Mouse (Mus musculus): ENCODE measurements around the gene Dntt. TPM values are rescaled to one million over a fixed set of nuclear protein-coding genes. Genes with fewer than 3 reads are reported as not detected.

Gene Dntt
- total and polyA plus RNA-seq, 2 experiments from 2014 or later: not detected

- no peaks in the 10 kb centered on the region for H3K9me3 ChIP-seq (replicated peaks; ENCODE audit: control insufficient read depth, low read length)
- peak overlapping the region; percentile 7; the same call in 1 of the 2 replicates for H3K4me3 ChIP-seq (ENCODE audit: low read depth, low read length)
- H3K27ac ChIP-seq (ENCODE audit: low read depth): no peak overlapping the region
- H3K4me1 ChIP-seq (ENCODE audit: control insufficient read depth, insufficient read depth): no peaks in the 10 kb centered on the region
- 53% methylated on average over 11 of the region's 11 CpGs for WGBS
- TF ChIP-seq CTCF (IDR thresholded peaks at IDR 0.05; ENCODE audit: low read depth): no peak
- no peak for TF ChIP-seq EP300 (IDR thresholded peaks at IDR 0.05; ENCODE audit: low read depth)
- no peak overlapping the region for H3K9ac ChIP-seq (replicated peaks; ENCODE audit: low read depth, low read length)
- H3K36me3 ChIP-seq (replicated peaks; ENCODE audit: control insufficient read depth, insufficient read depth, low read length): no peaks in the 10 kb centered on the region
- H3K4me2 ChIP-seq (ENCODE audit: low read depth, low read length): peak overlapping the region; percentile 15; the same call in 1 of the 2 replicates
- DNase-seq (ENCODE audit: low spot score) (peak; percentile 5), ATAC-seq (ENCODE audit: insufficient read depth, low read depth) (peak; percentile 53; the same call in 1 of the 2 replicates)
- no peaks in the 10 kb centered on the region for H3K27me3 ChIP-seq (ENCODE audit: control insufficient read depth, insufficient read depth, low read length)
Measured at GRCm38 (mm10) chr19:41031009-41031408, 1.9 kb downstream of the Dntt start.

DNA sequence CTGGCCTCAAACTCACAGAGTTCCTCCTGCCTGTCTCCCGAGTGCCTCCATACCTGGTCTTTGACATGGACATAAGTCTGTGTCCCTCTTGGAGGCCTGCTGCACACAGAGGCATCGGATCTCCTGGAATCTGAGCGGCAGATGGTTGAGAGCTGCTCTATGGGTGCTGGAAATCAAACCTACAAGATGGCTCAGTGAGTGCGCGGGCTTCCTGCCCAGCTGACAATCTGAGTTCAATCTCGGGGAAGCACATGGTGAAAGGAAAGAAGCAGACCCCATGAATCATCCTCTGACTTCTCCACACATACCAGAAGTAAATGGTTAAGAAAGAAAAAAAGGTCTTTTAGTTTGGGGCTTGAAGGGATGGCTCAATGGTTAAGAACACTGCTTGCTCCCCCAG, 2.8 kb downstream of the Dntt start:
- H3K27me3 ChIP-seq (ENCODE audit: control insufficient read depth, insufficient read depth, low read length): no peaks in the 10 kb centered on the region
- ATAC-seq (ENCODE audit: insufficient read depth, low read depth) (no peak), DNase-seq (ENCODE audit: low spot score) (no peak)
- H3K9me3 ChIP-seq (replicated peaks; ENCODE audit: control insufficient read depth, low read length): no peaks in the 10 kb centered on the region
- no peaks in the 10 kb centered on the region for H3K36me3 ChIP-seq (replicated peaks; ENCODE audit: control insufficient read depth, insufficient read depth, low read length)
- 67% methylated on average over 6 of the region's 6 CpGs for WGBS
- no peak overlapping the region for H3K4me3 ChIP-seq (ENCODE audit: low read depth, low read length)
- H3K9ac ChIP-seq (replicated peaks; ENCODE audit: low read depth, low read length): no peak overlapping the region
- no peak overlapping the region for H3K27ac ChIP-seq (ENCODE audit: low read depth)
- H3K4me2 ChIP-seq (ENCODE audit: low read depth, low read length): no peak overlapping the region
- no peak for TF ChIP-seq CTCF (IDR thresholded peaks at IDR 0.05; ENCODE audit: low read depth)
- TF ChIP-seq EP300 (IDR thresholded peaks at IDR 0.05; ENCODE audit: low read depth): no peak
- no peaks in the 10 kb centered on the region for H3K4me1 ChIP-seq (ENCODE audit: control insufficient read depth, insufficient read depth)

DNA sequence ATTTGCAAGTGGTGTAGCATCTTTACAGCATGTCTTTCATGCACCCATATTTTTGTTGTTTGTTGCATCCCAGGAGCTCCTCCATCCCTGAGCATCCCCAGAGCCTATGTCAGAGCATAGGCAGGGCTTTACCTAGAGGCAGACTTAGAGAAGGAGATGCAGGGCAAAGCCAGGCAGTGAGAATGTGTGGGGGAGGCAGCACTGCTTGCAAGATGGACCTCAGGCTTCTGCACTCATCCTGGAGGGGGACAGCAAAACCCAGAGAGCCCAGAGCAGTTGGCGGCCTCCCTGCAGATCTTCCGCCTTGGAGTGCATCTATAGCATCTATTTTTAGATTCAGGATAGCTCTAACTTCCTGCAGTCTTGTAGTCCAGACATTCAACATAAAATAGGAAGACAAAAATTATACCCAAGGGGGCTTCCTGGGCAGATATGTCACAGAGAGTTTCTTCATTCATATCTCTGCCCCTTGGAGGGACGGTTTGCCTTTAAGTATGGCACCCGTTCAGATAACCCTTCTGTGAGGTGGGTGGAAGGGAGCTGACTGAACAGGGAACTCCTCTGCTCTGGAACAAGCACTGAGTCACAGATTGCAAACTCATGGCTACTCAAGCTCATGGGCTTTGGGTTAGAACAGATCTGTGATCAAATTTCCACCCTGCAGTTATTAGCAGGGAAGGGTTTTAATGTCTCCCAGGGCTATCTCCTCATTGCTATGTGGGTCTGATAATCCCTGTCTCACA, 6.9 kb downstream of the Dntt start:
- H3K9me3 ChIP-seq (replicated peaks; ENCODE audit: control insufficient read depth, low read length): no peaks in the 10 kb centered on the region
- no peaks in the 10 kb centered on the region for H3K36me3 ChIP-seq (replicated peaks; ENCODE audit: control insufficient read depth, insufficient read depth, low read length)
- no peak overlapping the region for H3K27ac ChIP-seq (ENCODE audit: low read depth)
- DNase-seq (ENCODE audit: low spot score) (no peak), ATAC-seq (ENCODE audit: insufficient read depth, low read depth) (no peak)
- no peak overlapping the region for H3K4me2 ChIP-seq (ENCODE audit: low read depth, low read length)
- no peak overlapping the region for H3K4me3 ChIP-seq (ENCODE audit: low read depth, low read length)
- no peaks in the 10 kb centered on the region for H3K27me3 ChIP-seq (ENCODE audit: control insufficient read depth, insufficient read depth, low read length)
- 17% methylated on average over 4 of the region's 4 CpGs for WGBS
- TF ChIP-seq EP300 (IDR thresholded peaks at IDR 0.05; ENCODE audit: low read depth) (no peak), CTCF (IDR thresholded peaks at IDR 0.05; ENCODE audit: low read depth) (no peak)
- no peak overlapping the region for H3K9ac ChIP-seq (replicated peaks; ENCODE audit: low read depth, low read length)
- no peaks in the 10 kb centered on the region for H3K4me1 ChIP-seq (ENCODE audit: control insufficient read depth, insufficient read depth)

- no peaks in the 10 kb centered on the region for H3K27me3 ChIP-seq (ENCODE audit: control insufficient read depth, insufficient read depth, low read length)
- H3K27ac ChIP-seq (ENCODE audit: low read depth): no peak overlapping the region
- no peak overlapping the region for H3K4me2 ChIP-seq (ENCODE audit: low read depth, low read length)
- no peaks in the 10 kb centered on the region for H3K36me3 ChIP-seq (replicated peaks; ENCODE audit: control insufficient read depth, insufficient read depth, low read length)
- DNase-seq (ENCODE audit: low spot score) (no peak), ATAC-seq (ENCODE audit: insufficient read depth, low read depth) (no peak)
- no peaks in the 10 kb centered on the region for H3K9me3 ChIP-seq (replicated peaks; ENCODE audit: control insufficient read depth, low read length)
- no peaks in the 10 kb centered on the region for H3K4me1 ChIP-seq (ENCODE audit: control insufficient read depth, insufficient read depth)
- TF ChIP-seq EP300 (IDR thresholded peaks at IDR 0.05; ENCODE audit: low read depth) (no peak), CTCF (IDR thresholded peaks at IDR 0.05; ENCODE audit: low read depth) (no peak)
- 71% methylated on average over 7 of the region's 7 CpGs for WGBS
- H3K4me3 ChIP-seq (ENCODE audit: low read depth, low read length): no peak overlapping the region
- H3K9ac ChIP-seq (replicated peaks; ENCODE audit: low read depth, low read length): no peak overlapping the region
Measured at GRCm38 (mm10) chr19:41039110-41039509, 10.0 kb downstream of the Dntt start.

DNA sequence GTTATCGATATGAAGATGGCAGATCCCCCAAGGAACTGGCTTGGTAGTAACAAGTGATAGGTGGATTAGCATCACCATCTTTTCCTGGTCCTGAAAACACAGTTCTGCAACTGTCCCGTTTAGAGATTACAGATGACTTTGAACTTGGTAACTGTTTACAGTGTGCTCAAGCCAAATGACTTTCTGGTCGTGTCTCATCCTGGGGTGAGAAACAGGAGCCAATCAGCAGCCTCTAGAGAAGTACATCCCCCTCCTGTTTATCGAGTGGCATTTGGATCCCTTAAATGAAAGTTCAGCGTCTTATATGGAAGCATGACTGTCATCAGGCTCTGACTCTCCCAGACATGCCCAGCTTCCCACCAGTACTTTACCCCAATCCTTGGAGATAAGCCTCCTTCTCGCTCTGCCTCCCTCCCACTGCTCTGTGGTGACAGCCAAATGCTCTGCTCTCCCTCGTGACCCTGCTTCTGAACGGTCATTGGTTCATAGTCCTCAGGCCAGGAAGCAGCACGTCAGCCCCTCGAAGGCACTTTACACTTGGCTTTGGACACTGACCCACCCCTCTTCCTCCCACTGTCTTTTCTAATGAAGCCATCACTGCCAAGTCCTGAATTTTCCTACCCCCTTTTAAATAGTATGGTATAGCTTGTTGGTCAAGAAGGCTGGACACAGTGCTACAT, 16.2 kb downstream of the Dntt start:
- no peaks in the 10 kb centered on the region for H3K4me1 ChIP-seq (ENCODE audit: control insufficient read depth, insufficient read depth)
- WGBS: 24% methylated on average over 10 of the region's 10 CpGs
- TF ChIP-seq EP300 (IDR thresholded peaks at IDR 0.05; ENCODE audit: low read depth): no peak
- TF ChIP-seq CTCF (IDR thresholded peaks at IDR 0.05; ENCODE audit: low read depth): no peak
- no peaks in the 10 kb centered on the region for H3K27me3 ChIP-seq (ENCODE audit: control insufficient read depth, insufficient read depth, low read length)
- H3K4me2 ChIP-seq (ENCODE audit: low read depth, low read length): peak overlapping the region; percentile 12; the same call in 1 of the 2 replicates
- ATAC-seq (ENCODE audit: insufficient read depth, low read depth) (peak; percentile 75), DNase-seq (ENCODE audit: low spot score) (no peak)
- H3K27ac ChIP-seq (ENCODE audit: low read depth): no peak overlapping the region
- no peaks in the 10 kb centered on the region for H3K9me3 ChIP-seq (replicated peaks; ENCODE audit: control insufficient read depth, low read length)
- H3K9ac ChIP-seq (replicated peaks; ENCODE audit: low read depth, low read length): no peak overlapping the region
- no peak overlapping the region for H3K4me3 ChIP-seq (ENCODE audit: low read depth, low read length)
- no peaks in the 10 kb centered on the region for H3K36me3 ChIP-seq (replicated peaks; ENCODE audit: control insufficient read depth, insufficient read depth, low read length)
